Mouse (Mus musculus) lung, postnatal 0 days (tissue): ENCODE measurements at regions not wholly inside any gene's neighbourhood (a gene's known extent, or its start where the extent isn't known, plus 50 kb on each side); places are given as distances from the start of the nearest gene placed in this dataset.

Experiments used
- ATAC-seq: fragments of 200-750 bp; cut with Nextera tagmentation; 2 replicates; pipeline ENCODE4 v1.8.0; 2017; ENCODE audit warnings: moderate library complexity
- DNase-seq: peaks from one replicate; pipeline ENCODE4 v3.0.0-alpha.2; 2016; ENCODE audit warnings: low spot score
- H3K27ac ChIP-seq: fragments of 300-500 bp; sonication (generic); 2 replicates; pipeline ENCODE4 v1.5.1; 2014; ENCODE audit warnings: antibody characterized with exemption, mild to moderate bottlenecking, low read length, mixed read lengths
- H3K27me3 ChIP-seq: fragments of 300-500 bp; sonication (generic); replicated peaks from 2 replicates; pipeline ENCODE4 v1.6.1; 2014; ENCODE audit warnings: low read length, mixed read lengths; ENCODE audit not compliant: insufficient read depth
- H3K36me3 ChIP-seq: fragments of 300-500 bp; sonication (generic); 2 replicates; pipeline ENCODE4 v1.6.1; 2014; ENCODE audit warnings: low read length, mixed read lengths; ENCODE audit not compliant: insufficient read depth
- H3K4me1 ChIP-seq: fragments of 300-500 bp; sonication (generic); 2 replicates; pipeline ENCODE4 v1.6.1; 2014; ENCODE audit warnings: antibody characterized with exemption, low read depth, low read length, mixed read lengths; ENCODE audit not compliant: insufficient read depth
- H3K4me2 ChIP-seq: fragments of 300-500 bp; sonication (generic); replicated peaks from 2 replicates; pipeline ENCODE4 v1.6.1; 2014; ENCODE audit warnings: low read depth, mild to moderate bottlenecking, low read length, moderate library complexity, mixed read lengths
- H3K4me3 ChIP-seq: fragments of 300-500 bp; sonication (generic); 2 replicates; pipeline ENCODE4 v1.5.1; 2014; ENCODE audit warnings: low read depth, low read length
- H3K9ac ChIP-seq: fragments of 300-500 bp; sonication (generic); replicated peaks from 2 replicates; pipeline ENCODE4 v1.6.1; 2014; ENCODE audit warnings: low read depth, mild to moderate bottlenecking
- H3K9me3 ChIP-seq: fragments of 300-500 bp; sonication (generic); 2 replicates; pipeline ENCODE4 v1.6.1; 2016; ENCODE audit warnings: low read length, mixed read lengths
- CTCF ChIP-seq: IDR thresholded peaks from 2 replicates; pipeline ENCODE4 v1.5.1; 2016; ENCODE audit warnings: antibody characterized with exemption, mild to moderate bottlenecking
- EP300 ChIP-seq: IDR thresholded peaks from 2 replicates; pipeline ENCODE4 v1.6.1; 2016; ENCODE audit warnings: antibody characterized with exemption, mild to moderate bottlenecking, control low read depth
- WGBS: fragments of 180-500 bp; shearing (Covaris S2); extraction: QIAGEN DNeasy Blood & Tissue Kit; methylation state at CpG from one replicate; pipeline ENCODE4 v1.1.7; 2014; 5-methylcytosine and 5-hydroxymethylcytosine counted together

- no peak for TF ChIP-seq EP300
- peak; percentile 62 for ATAC-seq
These were observed 318.6 kb upstream of the Ubash3b start for GRCm38 (mm10) chr9:41479854-41480749.

GRCm38 (mm10) chr9:41479085-41479484 lies 317.6 kb upstream of the Ubash3b start:
- no peak overlapping the region for H3K4me2 ChIP-seq
- H3K27me3 ChIP-seq: no peaks in the 10 kb centered on the region
- WGBS: 87% methylated on average over 5 of the region's 5 CpGs
- no peak overlapping the region for H3K4me3 ChIP-seq
- DNase-seq (no peak), ATAC-seq (no peak)
- H3K27ac ChIP-seq: no peak overlapping the region
- no peaks in the 10 kb centered on the region for H3K36me3 ChIP-seq
- H3K4me1 ChIP-seq: no peaks in the 10 kb centered on the region; the same call in 1 of the 2 replicates
- no peaks in the 10 kb centered on the region for H3K9me3 ChIP-seq
- TF ChIP-seq EP300 (no peak), CTCF (no peak)
- no peak overlapping the region for H3K9ac ChIP-seq

More at GRCm38 (mm10) chr9:41479854-41480749, 318.6 kb upstream of the Ubash3b start:
- no peak overlapping the region for H3K4me3 ChIP-seq
- H3K36me3 ChIP-seq: no peaks in the 10 kb centered on the region
- H3K4me1 ChIP-seq: no peaks in the 10 kb centered on the region
- H3K27ac ChIP-seq: no peak overlapping the region
- DNase-seq: peak; percentile 75
- no peaks in the 10 kb centered on the region for H3K27me3 ChIP-seq
- WGBS: 72% methylated on average over 13 of the region's 13 CpGs
- no peak overlapping the region for H3K4me2 ChIP-seq
- H3K9me3 ChIP-seq: no peaks in the 10 kb centered on the region
- H3K9ac ChIP-seq: no peak overlapping the region

GRCm38 (mm10) chr9:41478106-41478848 lies 316.8 kb upstream of the Ubash3b start:
- 83% methylated on average over 7 of the region's 7 CpGs for WGBS
- H3K27ac ChIP-seq: no peak overlapping the region
- no peak overlapping the region for H3K4me2 ChIP-seq

GRCm38 (mm10) chr9:41475326-41475725 lies 313.8 kb upstream of the Ubash3b start:
- ATAC-seq: peak; percentile 27
- no peak for TF ChIP-seq CTCF
- Histone ChIP-seq H3K36me3 (no peaks in the 10 kb centered on the region), H3K27me3 (no peaks in the 10 kb centered on the region), H3K27ac (no peak overlapping the region), H3K4me2 (no peak overlapping the region), H3K9me3 (no peaks in the 10 kb centered on the region), H3K4me3 (no peak overlapping the region), H3K4me1 (no peaks in the 10 kb centered on the region; the same call in 1 of the 2 replicates), H3K9ac (no peak overlapping the region)
- WGBS: 49% methylated on average over 8 of the region's 8 CpGs
- DNase-seq: peak; percentile 60

More at GRCm38 (mm10) chr9:41478106-41478848, 316.8 kb upstream of the Ubash3b start:
- Histone ChIP-seq H3K27me3 (no peaks in the 10 kb centered on the region), H3K36me3 (no peaks in the 10 kb centered on the region), H3K4me3 (no peak overlapping the region), H3K9me3 (no peaks in the 10 kb centered on the region), H3K9ac (no peak overlapping the region), H3K4me1 (no peaks in the 10 kb centered on the region; the same call in 1 of the 2 replicates)
- ATAC-seq (no peak), DNase-seq (no peak)
- TF ChIP-seq EP300 (no peak), CTCF (peak; percentile 50)

- no peak overlapping the region for H3K27ac ChIP-seq
- 72% methylated on average over 6 of the region's 6 CpGs for WGBS
- DNase-seq (no peak), ATAC-seq (peak; percentile 30; the same call in 1 of the 2 replicates)
- H3K9me3 ChIP-seq: no peaks in the 10 kb centered on the region
- no peaks in the 10 kb centered on the region for H3K27me3 ChIP-seq
- TF ChIP-seq CTCF: no peak
- no peak for TF ChIP-seq EP300
- no peak overlapping the region for H3K4me3 ChIP-seq
- H3K9ac ChIP-seq: no peak overlapping the region
- no peak overlapping the region for H3K4me2 ChIP-seq
- no peaks in the 10 kb centered on the region; the same call in 1 of the 2 replicates for H3K4me1 ChIP-seq
- no peaks in the 10 kb centered on the region for H3K36me3 ChIP-seq
These were observed 313.4 kb upstream of the Ubash3b start for GRCm38 (mm10) chr9:41474945-41475297.

GRCm38 (mm10) chr9:41474244-41474944 lies 312.9 kb upstream of the Ubash3b start:
- no peak overlapping the region for H3K4me2 ChIP-seq
- H3K9ac ChIP-seq: no peak overlapping the region
- H3K4me1 ChIP-seq: no peaks in the 10 kb centered on the region; the same call in 1 of the 2 replicates
- DNase-seq (peak; percentile 87), ATAC-seq (peak; percentile 89)
- TF ChIP-seq CTCF (peak; percentile 97), EP300 (peak; percentile 32; the same call in 1 of the 2 replicates)
- H3K27ac ChIP-seq: no peak overlapping the region
- 38% methylated on average over 11 of the region's 11 CpGs for WGBS
- H3K9me3 ChIP-seq: no peaks in the 10 kb centered on the region
- no peaks in the 10 kb centered on the region for H3K27me3 ChIP-seq
- H3K36me3 ChIP-seq: no peaks in the 10 kb centered on the region
- H3K4me3 ChIP-seq: no peak overlapping the region
